Mouse (Mus musculus) small intestine, adult 2 months (tissue): ENCODE measurements around the gene Tns3.

ENCODE experiments used
- CTCF ChIP-seq: fragments of 200-500 bp; IDR thresholded peaks from 2 replicates; pipeline ENCODE4 v1.5.1; 2012; ENCODE audit warnings: low read depth, mild to moderate bottlenecking, control low read depth, inconsistent platforms, low read length, moderate library complexity, mixed read lengths; ENCODE audit not compliant: insufficient replicate concordance, insufficient read length; ENCODE audit errors: extremely low read depth
- POLR2A ChIP-seq: fragments of 200-500 bp; IDR thresholded peaks from 2 replicates; pipeline ENCODE4 v1.6.1; 2012; ENCODE audit warnings: low read depth, mild to moderate bottlenecking, control low read depth, inconsistent platforms, low read length, moderate library complexity

DNA sequence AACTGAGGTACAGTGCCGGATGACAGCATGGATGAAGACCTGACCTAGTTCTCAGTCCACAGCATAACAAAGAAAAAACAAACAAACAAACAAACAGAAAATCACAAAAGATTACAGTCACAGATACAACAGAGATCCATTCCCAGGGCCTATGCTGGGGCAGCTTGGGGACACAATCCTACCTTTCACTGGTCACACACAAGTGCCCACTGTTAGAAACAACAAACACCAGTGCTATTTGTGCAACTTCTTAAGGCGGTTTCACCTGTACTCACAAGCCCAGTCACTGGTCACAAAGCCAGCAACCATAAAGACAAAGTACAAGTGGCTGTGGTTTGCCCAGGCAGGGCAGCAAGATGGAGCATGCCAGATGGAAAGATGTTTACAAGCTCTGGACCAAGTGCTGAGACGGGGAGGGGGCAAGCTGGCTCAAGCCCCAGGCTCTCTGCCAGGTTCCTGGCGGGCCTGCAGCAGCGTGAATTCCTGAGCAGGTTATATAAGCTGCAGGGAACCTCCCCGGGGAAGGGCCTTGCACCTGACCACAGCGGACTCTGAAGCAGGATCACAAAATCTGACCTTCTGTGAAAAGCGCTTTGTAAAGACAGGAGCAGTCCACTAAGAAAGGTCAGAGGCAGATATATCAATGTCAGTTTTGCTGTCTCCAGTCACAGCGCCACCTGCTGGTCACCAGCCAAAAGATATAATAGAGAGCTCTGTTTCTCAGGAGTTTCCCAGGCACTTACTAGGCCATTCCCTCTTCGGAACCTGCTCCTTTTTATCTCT, 140.8 kb downstream of the Tns3 start:
- TF ChIP-seq CTCF = peak; percentile 55; the same call in 1 of the 2 replicates
- no peak for TF ChIP-seq POLR2A
